Mouse (Mus musculus) Patski (cell line): ENCODE measurements around the gene Tsc22d4. TPM values are rescaled to one million over a fixed set of nuclear protein-coding genes. Genes with fewer than 3 reads are reported as not detected.
"Not testable (repeated sequence)": the region's sequence is repeated elsewhere in the genome, so short reads cannot be mapped to it uniquely, and the experiment has no call there.

Experiments
- ATAC-seq: fragments of 100-300 bp; one replicate; pipeline ENCODE4 v1.8.0; 2021
- CTCF ChIA-PET: fragments of 350-600 bp; sonication (Branson Sonifier 250); formaldehyde crosslinking; loops from one replicate; lab custom pipeline; 2022; ENCODE audit warnings: inconsistent platforms; lab: Charles Lee
- POLR2A ChIA-PET: fragments of 350-600 bp; sonication (Branson Sonifier 250); formaldehyde crosslinking; loops from one replicate; lab custom pipeline; 2022; ENCODE audit warnings: antibody characterized with exemption, inconsistent platforms; lab: Charles Lee
- DNase-seq: peaks from one replicate; pipeline ENCODE4 v3.0.0-alpha.2; 2011; ENCODE audit warnings: low read depth, low spot score
- H3K27me3 ChIP-seq: fragments of 371-371 bp; one replicate; pipeline ENCODE4 v1.5.1; 2021
- CTCF ChIP-seq: fragments of 100-300 bp; IDR thresholded peaks from one replicate; pipeline ENCODE4 v1.5.1; 2021
- in situ Hi-C: fragments of 300-500 bp; cut with MboI; formaldehyde crosslinking; loops from 3 replicates; pipeline ENCODE4 v1.11.1; 2018; ENCODE audit warnings: low pct_unique_long_range_greater_than_20kb, mixed read lengths
- polyA plus RNA-seq: library from polyadenylated mRNA; unstranded; gene quantifications from one replicate; pipeline ENCODE4 v1.2.3, GENCODE M21; 2021

Tsc22d4 gene
- polyA plus RNA-seq, 1 experiment from 2014 or later = 154 TPM

DNA sequence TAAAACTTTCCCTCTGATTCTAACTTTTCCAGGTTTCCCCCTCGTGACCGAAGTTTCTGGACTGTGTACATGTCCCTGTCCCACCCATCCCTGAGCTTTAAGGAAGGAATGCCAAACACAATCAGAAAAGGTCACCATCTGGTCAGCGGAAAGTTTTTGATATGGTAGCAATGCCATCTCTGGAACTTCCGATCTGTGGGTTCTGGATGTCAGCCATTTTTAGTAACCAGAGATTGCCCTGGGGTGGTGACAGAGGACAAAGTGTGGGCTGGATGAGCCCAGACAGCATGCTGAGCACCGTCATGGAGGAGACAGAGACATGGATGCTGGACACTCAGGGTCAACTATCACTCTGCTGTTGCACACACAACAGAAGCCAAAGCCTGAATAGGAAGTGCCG, 26.4 kb upstream of the Tsc22d4 start:
- ATAC-seq = no peak
- ChIA-PET POLR2A (interaction anchor here (0.5 kb wide), 1 partner anchor 21 kb away, joined by 4 read pairs; no protein-coding TSS in a partner anchor), CTCF (interaction anchor here (1.2 to 1.8 kb wide), 3 partner anchors 11 to 62 kb away, joined by 3 to 4 read pairs (median 3); no protein-coding TSS in a partner anchor)
- no peak for TF ChIP-seq CTCF
- H3K27me3 ChIP-seq = no peaks in the 10 kb centered on the region
- in situ Hi-C loops = no loop called here
- DNase-seq = no peak

DNA sequence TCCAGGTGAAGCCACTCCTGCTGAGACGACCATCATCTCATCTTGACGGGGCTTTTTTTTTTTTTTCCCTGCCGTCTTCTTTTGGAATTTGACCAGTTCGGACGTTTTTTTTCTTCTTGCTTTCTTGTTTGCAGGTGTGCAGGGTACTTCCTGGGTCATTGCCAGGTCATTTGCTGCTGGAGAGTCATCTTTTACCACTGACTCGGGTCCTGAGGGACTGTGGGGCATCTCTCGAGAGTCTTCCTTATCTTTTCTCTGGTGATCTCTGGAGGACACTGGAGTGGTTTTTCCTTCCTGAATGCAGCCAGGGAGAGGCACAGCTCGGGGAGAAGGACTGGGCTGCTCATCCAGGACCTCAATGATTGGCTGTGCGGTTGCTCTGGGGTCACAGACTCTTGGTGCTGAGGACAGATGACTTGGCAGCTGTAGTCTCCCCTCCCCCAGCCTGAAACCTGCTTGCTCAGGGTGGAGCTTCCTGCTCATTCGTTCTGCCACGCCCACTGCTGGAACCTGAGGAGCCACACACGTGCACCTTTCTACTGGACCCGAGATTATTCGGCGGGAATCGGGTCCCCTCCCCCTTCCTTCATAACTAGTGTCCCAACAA, 24.9 kb upstream of the Tsc22d4 start:
- H3K27me3 ChIP-seq, CTCF ChIA-PET, ATAC-seq, DNase-seq, POLR2A ChIA-PET, in situ Hi-C loops: not testable (repeated sequence)

DNA sequence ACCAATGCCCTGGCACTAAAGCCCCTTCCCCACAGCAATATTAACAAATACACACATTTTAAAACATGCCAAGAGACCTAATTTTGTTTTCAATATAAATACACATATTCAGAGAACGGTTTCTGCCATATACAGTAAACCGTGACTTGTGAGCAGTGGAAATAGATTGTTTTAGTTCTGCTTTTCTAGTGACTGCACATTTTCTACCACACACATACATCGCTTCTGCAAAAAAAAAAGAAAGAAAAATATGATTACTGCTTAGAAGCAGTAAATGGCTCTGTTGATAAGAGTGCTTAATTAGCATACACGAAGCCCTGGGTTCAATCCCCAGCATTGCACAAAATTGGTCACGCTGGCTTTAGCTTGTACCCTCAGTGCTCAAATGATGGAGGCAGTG, 21.7 kb upstream of the Tsc22d4 start:
- DNase-seq = no peak
- in situ Hi-C loops = no loop called here
- ChIA-PET CTCF (no interaction called here), POLR2A (no interaction called here)
- peaks cover 3% of the 10 kb centered on the region for H3K27me3 ChIP-seq
- ATAC-seq = no peak
- no peak for TF ChIP-seq CTCF

DNA sequence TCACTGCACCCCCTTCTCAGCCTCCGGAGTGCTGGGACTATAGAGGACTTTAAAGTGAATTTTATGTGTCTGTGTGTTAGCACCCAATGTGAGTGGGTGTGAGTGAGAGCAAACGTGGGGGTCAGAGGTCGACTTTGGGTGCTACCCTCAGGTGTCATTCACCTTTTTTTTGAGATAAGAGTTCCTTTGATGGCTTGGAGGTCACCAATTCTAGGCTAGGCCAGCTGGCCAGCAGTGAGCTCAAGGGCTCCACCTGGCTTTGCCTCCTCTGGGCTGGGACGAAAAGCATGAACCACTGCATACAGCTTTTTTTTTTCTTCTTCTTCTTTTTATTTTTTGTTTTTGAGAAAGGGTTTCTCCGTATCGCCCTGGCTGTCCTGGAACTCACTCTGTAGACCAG, 18.8 kb upstream of the Tsc22d4 start:
- POLR2A ChIA-PET = no interaction called here
- CTCF ChIA-PET = no interaction called here
- no peak for TF ChIP-seq CTCF
- peaks cover 3% of the 10 kb centered on the region for H3K27me3 ChIP-seq
- DNase-seq = no peak
- no peak for ATAC-seq
- in situ Hi-C loops = no loop called here

DNA sequence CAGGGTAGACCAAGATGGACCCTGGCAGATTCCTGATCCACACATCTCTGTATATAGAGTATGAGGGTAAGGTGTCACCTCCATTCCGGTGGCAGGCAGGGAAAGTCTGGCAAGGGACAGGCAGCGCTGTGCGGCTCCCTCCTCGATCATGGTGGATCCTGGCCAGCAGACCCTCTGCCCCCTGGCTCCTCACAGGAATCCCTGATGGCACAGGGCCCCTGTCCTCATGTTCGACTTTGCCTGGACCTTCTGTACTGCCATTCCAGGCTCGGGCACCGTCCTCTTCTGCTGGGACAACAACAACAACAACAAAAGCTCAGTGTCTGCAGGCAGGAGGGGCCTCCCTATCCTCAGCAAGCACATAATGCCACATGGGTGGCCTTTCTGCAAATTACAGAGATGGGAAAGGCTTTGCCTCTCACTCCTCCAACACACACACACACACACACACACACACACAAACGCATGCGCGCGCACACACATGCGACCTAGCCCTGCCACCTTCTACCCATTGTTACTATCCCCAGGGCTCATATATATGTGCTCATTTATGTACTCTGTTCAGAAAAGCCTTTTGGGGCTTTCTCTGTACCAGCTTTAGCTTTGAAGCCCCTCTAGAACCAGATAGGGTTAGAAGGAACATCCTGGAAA, 11.8 kb upstream of the Tsc22d4 start:
- ChIA-PET CTCF (interaction anchor here (2.2 kb wide), 1 partner anchor 77 kb away, joined by 6 read pairs; no protein-coding TSS in a partner anchor), POLR2A (no interaction called here)

DNA sequence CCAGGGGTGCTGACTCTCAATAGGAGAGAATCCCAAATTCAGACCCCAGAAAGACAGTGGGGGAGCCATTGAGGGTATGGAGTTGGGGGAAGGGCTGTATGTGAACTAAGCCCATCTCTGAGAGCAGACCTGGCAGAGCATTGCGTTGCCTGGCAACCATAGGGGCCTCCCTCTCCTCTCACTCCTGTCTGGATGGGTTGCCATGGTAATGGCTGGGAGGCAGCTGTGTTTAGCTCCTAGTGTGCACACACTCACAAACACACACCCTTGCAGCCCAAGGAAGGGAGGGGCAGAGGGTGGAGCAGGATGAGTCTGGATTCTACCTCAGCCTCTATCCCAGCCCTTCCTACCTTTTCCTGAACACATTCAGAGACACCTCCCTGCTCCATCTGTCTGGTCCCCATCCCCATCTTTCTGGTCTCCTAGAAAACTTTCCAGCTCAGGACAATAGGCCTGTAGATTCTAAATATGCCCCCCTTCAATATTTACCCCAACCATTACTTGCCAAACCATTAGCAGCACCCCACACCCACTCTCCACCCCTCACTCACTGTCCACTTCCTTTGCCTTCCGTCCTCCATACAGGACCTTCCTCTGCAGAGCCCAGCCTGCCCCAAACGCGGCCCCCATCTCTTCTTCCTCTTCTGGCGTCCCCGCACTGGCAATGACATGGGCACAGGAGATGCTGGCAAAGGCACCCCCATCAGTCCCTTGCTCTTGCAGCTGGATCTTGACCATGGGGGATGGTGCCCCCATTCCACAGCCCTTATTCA, 11.1 kb upstream of the Tsc22d4 start:
- in situ Hi-C loops = loop anchor here (5.0 kb wide), 1 partner anchor 37 kb away; no protein-coding TSS in a partner anchor
- POLR2A ChIA-PET = no interaction called here
- H3K27me3 ChIP-seq = no peaks in the 10 kb centered on the region
- TF ChIP-seq CTCF = no peak
- CTCF ChIA-PET = interaction anchor here (2.2 kb wide), 1 partner anchor 77 kb away, joined by 6 read pairs; no protein-coding TSS in a partner anchor
- ATAC-seq (no peak), DNase-seq (no peak)

More for the DNA sequence above, 11.8 kb upstream of the Tsc22d4 start:
- DNase-seq (no peak), ATAC-seq (no peak)
- no peak for TF ChIP-seq CTCF
- in situ Hi-C loops = loop anchor here (5.0 kb wide), 1 partner anchor 36 kb away; no protein-coding TSS in a partner anchor
- no peaks in the 10 kb centered on the region for H3K27me3 ChIP-seq

DNA sequence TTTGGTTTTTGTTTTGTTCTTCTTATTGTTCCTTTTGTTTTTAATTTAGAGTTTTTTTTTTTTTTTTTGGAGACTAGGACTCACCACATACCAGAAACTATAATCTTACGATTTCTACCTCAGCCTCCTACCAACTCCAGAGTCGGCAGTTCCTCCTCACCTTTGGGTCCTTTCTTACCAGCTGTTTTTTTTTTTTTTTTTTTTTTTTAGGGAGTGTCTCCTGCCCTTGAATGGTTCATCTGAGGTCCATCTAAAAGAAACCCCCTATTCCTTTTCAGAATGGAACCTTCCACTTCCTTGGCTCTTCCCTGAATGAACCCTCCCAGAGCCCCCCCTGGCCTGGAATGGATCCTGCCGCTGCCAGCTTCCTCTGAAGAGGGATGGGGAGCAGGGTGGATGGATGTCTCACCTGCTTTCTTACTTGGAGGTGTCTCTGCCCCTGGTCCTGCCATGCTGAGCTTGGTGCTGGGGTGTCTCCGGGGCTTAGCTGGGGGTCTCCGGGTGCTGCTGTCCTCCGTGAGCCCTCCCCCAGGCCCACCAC, 8.1 kb upstream of the Tsc22d4 start:
- ChIA-PET CTCF (interaction anchor here (1.0 kb wide), 1 partner anchor 9 kb away, joined by 3 read pairs; no protein-coding TSS in a partner anchor), POLR2A (interaction anchor here (0.6 to 0.7 kb wide), 2 partner anchors 31 to 465 kb away, joined by 3 to 5 read pairs; no protein-coding TSS in a partner anchor)
- DNase-seq (no peak), ATAC-seq (no peak)
- no peaks in the 10 kb centered on the region for H3K27me3 ChIP-seq
- no peak for TF ChIP-seq CTCF
- in situ Hi-C loops = no loop called here

DNA sequence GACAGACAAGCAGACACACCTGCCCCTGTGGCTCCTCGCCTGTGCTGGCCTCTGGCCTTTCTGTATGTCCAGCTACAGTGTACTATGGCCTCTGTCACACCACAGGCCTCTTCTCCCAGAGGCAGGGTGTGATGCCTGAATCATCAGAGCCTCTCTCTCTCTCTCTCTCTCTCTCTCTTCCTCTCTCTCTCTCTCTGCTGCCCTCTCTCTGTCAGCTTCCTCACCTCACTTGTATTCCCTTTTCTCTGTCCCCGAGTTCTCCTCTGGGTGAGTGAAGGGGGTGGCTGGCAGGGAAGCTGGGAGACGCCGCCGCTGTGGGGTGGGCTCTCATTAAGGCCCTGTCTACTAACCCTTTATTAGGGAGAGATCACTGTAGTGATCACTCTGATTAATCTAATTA, 7.0 kb upstream of the Tsc22d4 start:
- TF ChIP-seq CTCF = no peak
- DNase-seq = no peak
- ATAC-seq = peak; percentile 18
- H3K27me3 ChIP-seq = no peaks in the 10 kb centered on the region
- CTCF ChIA-PET = interaction anchor here (0.6 to 1.2 kb wide), 5 partner anchors 10 to 81 kb away, joined by 3 to 9 read pairs (median 3); no protein-coding TSS in a partner anchor
- POLR2A ChIA-PET = interaction anchor here (0.8 to 0.9 kb wide), 3 partner anchors 9 to 51 kb away, joined by 3 to 7 read pairs (median 4); no protein-coding TSS in a partner anchor
- in situ Hi-C loops = no loop called here

DNA sequence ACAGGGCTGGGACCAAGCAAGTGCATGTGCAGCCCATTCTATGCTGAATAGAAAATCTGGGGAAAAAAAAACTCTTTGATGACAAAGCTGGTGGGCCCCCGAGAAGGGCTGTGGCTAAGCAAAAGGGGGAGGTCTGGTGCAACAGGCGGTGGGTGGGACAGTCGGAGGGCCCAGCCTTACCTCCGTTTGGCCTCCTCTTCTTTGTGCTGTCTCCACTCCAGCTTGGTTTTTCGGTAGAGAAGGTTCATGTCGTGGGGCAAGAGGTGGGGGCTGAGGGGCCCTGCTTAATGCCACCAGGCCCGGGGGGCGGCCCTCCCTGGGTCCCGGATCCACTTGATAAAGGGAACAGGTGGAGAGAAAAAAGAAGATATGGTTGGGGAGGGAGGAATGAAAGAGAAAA, 6.1 kb upstream of the Tsc22d4 start:
- DNase-seq (no peak), ATAC-seq (no peak)
- TF ChIP-seq CTCF = no peak
- H3K27me3 ChIP-seq = no peaks in the 10 kb centered on the region
- ChIA-PET CTCF (interaction anchor here (0.6 to 1.2 kb wide), 5 partner anchors 20 to 82 kb away, joined by 3 to 9 read pairs (median 3); no protein-coding TSS in a partner anchor), POLR2A (interaction anchor here (0.8 to 0.9 kb wide), 2 partner anchors 8 to 52 kb away, joined by 3 to 4 read pairs; no protein-coding TSS in a partner anchor)
- in situ Hi-C loops = no loop called here

DNA sequence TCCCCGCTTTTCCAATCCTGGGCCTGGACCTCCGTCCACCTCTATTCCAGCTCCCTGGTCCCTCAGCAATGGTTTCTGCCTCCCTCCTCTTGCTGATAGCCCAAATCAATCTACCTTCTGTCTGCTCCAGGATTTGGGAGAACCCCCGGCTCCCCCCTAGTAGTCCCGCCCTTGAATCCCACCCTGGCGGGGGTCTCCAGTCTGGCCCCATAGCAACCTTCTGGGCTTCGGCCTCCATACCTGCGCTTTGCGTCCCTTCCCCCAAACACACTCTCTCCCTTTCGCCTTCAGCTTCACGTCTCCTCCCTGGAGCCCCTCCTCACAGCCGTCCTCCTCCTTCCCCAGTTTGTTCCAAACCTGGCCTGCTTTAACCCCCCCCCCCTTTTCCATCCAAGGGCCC, 5.0 kb upstream of the Tsc22d4 start:
- no peaks in the 10 kb centered on the region for H3K27me3 ChIP-seq
- in situ Hi-C loops = no loop called here
- ChIA-PET CTCF (no interaction called here), POLR2A (interaction anchor here (0.6 to 1.2 kb wide), 2 partner anchors 10 to 228 kb away, joined by 3 to 5 read pairs; no protein-coding TSS in a partner anchor)
- TF ChIP-seq CTCF = no peak
- ATAC-seq (no peak), DNase-seq (no peak)
